Mouse (Mus musculus) midbrain, embryonic 13.5 days (tissue): ENCODE measurements around the gene Olfr456. TPM values are rescaled to one million over a fixed set of nuclear protein-coding genes. Genes with fewer than 3 reads are reported as not detected.

Experiments
- polyA plus RNA-seq: library from polyadenylated mRNA; unstranded; fragments of >200 nt; fragmentation: Nextera tagmentation; extraction: Ambion mirVana; gene quantifications from 2 replicates; pipeline ENCODE4 v1.2.1, GENCODE M21; 2015

The Olfr456 gene
- polyA plus RNA-seq, 1 experiment from 2014 or later, result not detected

Other genes with a start within 250 kb of the Olfr456 start
- 9.1 and 10.8 TPM in 2 replicates for gene Gstk1, start 241.3 kb downstream of the Olfr456 start, polyA plus RNA-seq
- 0.18 TPM in 1 of 2 replicates, not detected in the other for gene Tmem139, start 225.2 kb downstream of the Olfr456 start, polyA plus RNA-seq
- 57.3 and 57.6 TPM in 2 replicates for gene Casp2, start 222.2 kb downstream of the Olfr456 start, polyA plus RNA-seq
- 1.9 TPM in 2 replicates for gene Clcn1, start 200.5 kb downstream of the Olfr456 start, polyA plus RNA-seq
- gene Fam131b, start 162.6 kb downstream of the Olfr456 start, polyA plus RNA-seq, result 5.4 and 5.7 TPM in 2 replicates
- 43.2 and 46.2 TPM in 2 replicates for gene Zyx, start 137.6 kb downstream of the Olfr456 start, polyA plus RNA-seq
- gene Epha1, start 113.9 kb downstream of the Olfr456 start, polyA plus RNA-seq, result 0.24 TPM in 2 replicates
- gene Tas2r143, start 87.0 kb downstream of the Olfr456 start, polyA plus RNA-seq, result not detected in 2 replicates
- not detected in 2 replicates for gene Tas2r135, start 81.8 kb downstream of the Olfr456 start, polyA plus RNA-seq
- not detected in 2 replicates for gene Tas2r126, start 52.7 kb downstream of the Olfr456 start, polyA plus RNA-seq
- not detected in 2 replicates for gene Olfr458, start 22.0 kb downstream of the Olfr456 start, polyA plus RNA-seq
- gene Olfr457, start 10.9 kb downstream of the Olfr456 start, polyA plus RNA-seq, result not detected in 2 replicates
- not detected in 2 replicates for gene Olfr455, start 60.4 kb upstream of the Olfr456 start, polyA plus RNA-seq
- not detected in 2 replicates for gene Tcaf3, start 110.5 kb upstream of the Olfr456 start, polyA plus RNA-seq
- gene Tcaf2, start 158.0 kb upstream of the Olfr456 start, polyA plus RNA-seq, result 1.9 and 2.3 TPM in 2 replicates
- gene Tcaf1, start 222.9 kb upstream of the Olfr456 start, polyA plus RNA-seq, result 246 and 247 TPM in 2 replicates